Mouse (Mus musculus): ENCODE results near the gene Sfpq. TPM values are rescaled to one million over a fixed set of nuclear protein-coding genes. Genes with fewer than 3 reads are reported as not detected.

Gene Sfpq
- 35.6 and 37.7 TPM in 2 replicates for polyA plus RNA-seq (2015; fragmentation: Nextera tagmentation; extraction: Ambion mirVana)

GRCm38 (mm10) chr4:127021151-127021945, at the start of gene Sfpq:
Sfpq (plus strand) TSS chr4:127021324.

GRCm38 (mm10) chr4:127060585-127061290, 39.6 kb downstream of the Sfpq start, which contains the start of gene Zmym1:
Zmym1 (minus strand) TSS chr4:127061152.

GRCm38 (mm10) chr4:127076875-127077548, 55.9 kb downstream of the Sfpq start, which contains the start of gene Zmym6:
Zmym6 (plus strand) TSS chr4:127077383.

Other genes starting within 250 kb of the Sfpq start
- gene Zmym4, start 53.2 kb upstream of the Sfpq start, polyA plus RNA-seq (2015; fragmentation: Nextera tagmentation; extraction: Ambion mirVana), result 7.8 and 9.3 TPM in 2 replicates
- 5.0 and 6.3 TPM in 2 replicates for gene Zmym1, start 39.8 kb downstream of the Sfpq start, polyA plus RNA-seq (2015; fragmentation: Nextera tagmentation; extraction: Ambion mirVana)
- 6.2 and 8.3 TPM in 2 replicates for gene Zmym6, start 56.1 kb downstream of the Sfpq start, polyA plus RNA-seq (2015; fragmentation: Nextera tagmentation; extraction: Ambion mirVana)
- 15.6 and 15.7 TPM in 2 replicates for gene Tmem35b, start 102.4 kb downstream of the Sfpq start, polyA plus RNA-seq (2015; fragmentation: Nextera tagmentation; extraction: Ambion mirVana)
- gene Dlgap3, start 147.9 kb downstream of the Sfpq start, polyA plus RNA-seq (2015; fragmentation: Nextera tagmentation; extraction: Ambion mirVana), result 0.05 and 0.08 TPM in 2 replicates
- 48.7 and 51.0 TPM in 2 replicates for gene Smim12, start 222.5 kb downstream of the Sfpq start, polyA plus RNA-seq (2015; fragmentation: Nextera tagmentation; extraction: Ambion mirVana)

Data from urinary bladder, postnatal 0 days (tissue).